Mouse (Mus musculus) G1E (cell line): Measurements from ENCODE around the gene Olfr522. TPM values are rescaled to one million over a fixed set of nuclear protein-coding genes. Genes with fewer than 3 reads are reported as not detected.

Experiments used
- ATAC-seq: 2 replicates; pipeline ENCODE4 v1.8.0; 2016; ENCODE audit warnings: mild to moderate bottlenecking; ENCODE audit not compliant: insufficient number of reproducible peaks, poor library complexity, low FRiP score, severe bottlenecking; ENCODE audit errors: extremely low read depth
- DNase-seq: peaks from one replicate; pipeline ENCODE4 v3.0.0; 2012; ENCODE audit warnings: low spot score
- H3K27me3 ChIP-seq: 2 replicates; pipeline ENCODE4 v1.6.1; 2012; ENCODE audit warnings: mild to moderate bottlenecking, low read length, inconsistent platforms; ENCODE audit not compliant: insufficient read depth
- H3K36me3 ChIP-seq: replicated peaks from 2 replicates; pipeline ENCODE3; 2012; ENCODE audit warnings: mild to moderate bottlenecking, inconsistent platforms
- H3K4me1 ChIP-seq: 2 replicates; pipeline ENCODE4 v1.6.1; 2012; ENCODE audit warnings: low read depth, low read length, inconsistent platforms, mixed read lengths; ENCODE audit not compliant: insufficient read depth
- H3K4me3 ChIP-seq: 2 replicates; pipeline ENCODE4 v1.5.1; 2012; ENCODE audit warnings: low read depth, mild to moderate bottlenecking, inconsistent platforms, low read length, moderate library complexity, mixed read lengths
- H3K9me3 ChIP-seq: replicated peaks from 2 replicates; pipeline ENCODE4 v1.6.1; 2012; ENCODE audit warnings: inconsistent platforms
- CTCF ChIP-seq: IDR thresholded peaks from 2 replicates; pipeline ENCODE4 v1.5.1; 2012; ENCODE audit warnings: low read depth, low read length, inconsistent platforms, mixed read lengths
- GATA1 ChIP-seq: IDR thresholded peaks from 2 replicates; pipeline ENCODE4 v1.6.1; 2012; ENCODE audit warnings: borderline replicate concordance, low read length, inconsistent platforms, mixed read lengths
- GATA2 ChIP-seq: IDR thresholded peaks from 2 replicates; pipeline ENCODE4 v1.6.1; 2012; ENCODE audit warnings: low read depth, low read length, inconsistent platforms, borderline replicate concordance
- POLR2AphosphoS5 ChIP-seq: IDR thresholded peaks from 2 replicates; pipeline ENCODE4 v1.6.1; 2012; ENCODE audit warnings: low read depth, low read length, inconsistent platforms; ENCODE audit not compliant: insufficient replicate concordance
- TAL1 ChIP-seq: conservative IDR thresholded peaks from 2 replicates; pipeline ENCODE4 v1.6.1; 2012; ENCODE audit warnings: low read depth, low read length, inconsistent platforms, mixed read lengths
- polyA plus RNA-seq: library from polyadenylated mRNA; stranded (reverse); fragments of >175 nt; gene quantifications from 2 replicates; pipeline ENCODE4 v1.2.3, GENCODE M21; 2012
- total RNA-seq, 2 experiments: library from RNA; stranded (forward) in 1 of 2; stranded (reverse) in 1 of 2; fragments of 200-1000 nt in 1 of 2; fragments of >200 nt in 1 of 2; fragmentation: Nextera tagmentation in 1 of 2; gene quantifications; 2 replicates each; pipeline ENCODE4 v1.2.3; 2014 to 2017

Olfr522 gene
- total and polyA plus RNA-seq, 3 experiments = 0.05 TPM; not detected in 2

DNA sequence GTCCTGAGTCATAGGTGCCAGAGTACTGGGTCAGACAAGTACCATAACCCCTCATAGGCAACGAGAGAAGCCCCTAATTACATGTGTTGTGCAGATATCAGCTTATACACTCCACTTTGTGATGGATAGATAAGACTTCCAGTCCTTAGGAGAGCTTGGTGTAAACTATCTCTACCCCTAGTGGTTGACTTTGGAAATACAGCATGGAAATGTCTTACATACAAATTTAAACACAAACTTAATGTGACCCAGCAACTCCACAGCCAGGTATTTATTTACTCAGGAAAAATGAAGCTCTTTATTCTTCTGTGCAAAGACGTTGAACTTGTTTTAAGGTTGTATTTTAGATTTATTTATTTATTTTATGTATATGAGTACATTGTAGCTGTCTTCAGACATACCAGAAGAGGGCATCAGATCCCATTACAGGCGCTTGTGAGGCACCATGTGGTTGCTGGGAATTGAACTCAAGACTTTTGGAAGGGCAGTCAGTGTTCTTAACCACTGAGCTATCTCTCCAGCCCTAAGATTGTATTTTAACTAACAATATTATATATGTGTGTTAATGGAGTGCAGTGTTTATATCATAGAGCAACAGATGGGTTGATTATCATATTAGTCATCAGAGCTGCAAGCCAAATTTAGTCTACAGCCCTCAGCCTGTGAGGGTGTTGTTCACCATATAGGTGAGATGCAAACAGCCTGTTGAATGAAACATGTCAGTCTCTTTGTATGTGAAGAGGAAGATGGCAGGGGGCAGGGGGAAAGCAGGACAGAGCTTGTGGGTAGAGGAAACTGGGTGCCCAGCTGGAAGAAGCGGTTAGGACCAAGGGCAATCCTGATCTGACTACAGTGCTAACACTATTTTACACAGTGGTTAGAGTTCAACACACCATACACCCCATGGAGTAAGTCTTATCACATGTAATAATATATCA is 24.1 kb upstream of the Olfr522 start:
- Histone ChIP-seq H3K4me3 (no peak overlapping the region), H3K27me3 (peaks cover 5% of the 10 kb centered on the region), H3K4me1 (peaks cover 44% of the 10 kb centered on the region), H3K36me3 (no peaks in the 10 kb centered on the region), H3K9me3 (no peaks in the 10 kb centered on the region; the same call in 1 of the 2 replicates)
- no peak for TF ChIP-seq GATA1
- no peak for TF ChIP-seq TAL1
- TF ChIP-seq CTCF = peak; percentile 39; the same call in 1 of the 2 replicates
- no peak for DNase-seq
- ATAC-seq = peak; percentile 48

DNA sequence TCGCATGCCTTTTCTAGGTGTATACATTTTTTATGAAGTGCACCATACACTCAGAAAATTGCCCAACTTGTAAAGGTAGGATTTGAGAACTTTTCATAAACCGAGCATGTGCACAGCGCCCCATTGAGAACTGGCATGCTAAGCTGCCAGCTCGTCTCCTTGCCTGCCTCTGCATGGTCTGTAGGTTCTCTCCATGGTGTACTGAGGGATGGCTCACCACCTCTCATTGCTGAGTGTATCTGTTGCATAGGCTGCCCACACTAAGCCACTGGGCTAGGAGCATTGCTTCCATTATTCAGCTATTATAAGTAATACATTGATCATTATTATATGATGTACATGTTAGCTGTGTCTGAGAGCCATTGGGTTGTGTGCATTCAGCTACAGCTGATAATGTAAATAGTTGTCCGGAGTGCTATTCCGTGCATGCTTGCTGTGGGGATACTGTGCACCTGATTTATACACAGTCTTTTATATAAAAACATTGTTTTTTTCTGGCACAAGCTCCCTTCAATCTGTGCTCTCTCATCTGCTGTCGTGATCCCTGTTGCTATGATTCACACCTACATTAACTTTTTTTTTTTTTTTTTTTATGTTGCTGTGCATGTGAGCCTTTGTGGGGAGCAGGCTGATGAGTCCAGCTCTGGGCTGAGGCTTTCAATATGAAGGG is 23.3 kb upstream of the Olfr522 start:
- DNase-seq (no peak), ATAC-seq (0 out of 2 replicates have a peak, but pooled peaks have one; percentile 18)
- TF ChIP-seq POLR2AphosphoS5 (no peak), TAL1 (no peak), GATA1 (no peak), CTCF (no peak), GATA2 (no peak)
- peaks cover 39% of the 10 kb centered on the region for H3K4me1 ChIP-seq
- no peaks in the 10 kb centered on the region; the same call in 1 of the 2 replicates for H3K9me3 ChIP-seq
- no peak overlapping the region for H3K4me3 ChIP-seq
- H3K27me3 ChIP-seq = peaks cover 6% of the 10 kb centered on the region
- H3K36me3 ChIP-seq = no peaks in the 10 kb centered on the region

- DNase-seq (peak; percentile 25), ATAC-seq (no peak)
- H3K27me3 ChIP-seq = peaks cover 6% of the 10 kb centered on the region
- no peak overlapping the region for H3K4me3 ChIP-seq
- no peaks in the 10 kb centered on the region; the same call in 1 of the 2 replicates for H3K9me3 ChIP-seq
- H3K4me1 ChIP-seq = peaks cover 33% of the 10 kb centered on the region
- TF ChIP-seq GATA2 (no peak), TAL1 (no peak), CTCF (0 out of 2 replicates have a peak, but pooled peaks have one; percentile 31), POLR2AphosphoS5 (no peak), GATA1 (no peak)
- no peaks in the 10 kb centered on the region for H3K36me3 ChIP-seq
Observed at GRCm38 (mm10) chr7:140186646-140187620, 22.4 kb upstream of the Olfr522 start.

DNA sequence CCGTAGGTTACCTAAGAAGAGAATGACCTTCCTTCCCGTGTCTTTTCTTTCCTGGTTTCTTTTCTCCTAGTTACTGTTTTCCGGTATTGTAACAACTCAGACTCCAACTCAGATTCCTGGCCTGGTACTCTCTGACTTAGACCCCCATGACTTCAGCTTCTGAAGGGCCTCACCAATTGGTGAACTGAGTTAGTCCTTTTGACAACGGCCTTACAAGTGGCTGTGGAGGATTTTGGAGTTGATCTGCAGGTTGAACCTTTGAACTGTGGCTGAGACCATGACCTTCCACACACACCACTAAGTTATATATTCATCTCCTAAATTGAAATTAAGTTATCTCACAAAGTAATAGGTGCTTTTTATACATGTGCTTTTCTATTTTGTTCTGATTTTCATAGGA is 19.6 kb upstream of the Olfr522 start:
- ATAC-seq (no peak), DNase-seq (no peak)
- Histone ChIP-seq H3K9me3 (no peaks in the 10 kb centered on the region), H3K36me3 (no peaks in the 10 kb centered on the region), H3K4me1 (peaks cover 20% of the 10 kb centered on the region), H3K4me3 (no peak overlapping the region), H3K27me3 (peaks cover 6% of the 10 kb centered on the region)
- TF ChIP-seq GATA2 (no peak), TAL1 (no peak), POLR2AphosphoS5 (no peak), CTCF (no peak), GATA1 (no peak)

GRCm38 (mm10) chr7:140180692-140181091 is 16.1 kb upstream of the Olfr522 start:
- H3K9me3 ChIP-seq = no peaks in the 10 kb centered on the region
- ATAC-seq (no peak), DNase-seq (no peak)
- no peaks in the 10 kb centered on the region; the same call in 1 of the 2 replicates for H3K4me1 ChIP-seq
- TF ChIP-seq GATA1 (no peak), POLR2AphosphoS5 (no peak), GATA2 (no peak), TAL1 (no peak), CTCF (no peak)
- H3K4me3 ChIP-seq = no peak overlapping the region
- no peaks in the 10 kb centered on the region for H3K36me3 ChIP-seq
- H3K27me3 ChIP-seq = peaks cover 18% of the 10 kb centered on the region
